Mouse (Mus musculus) forelimb bud, embryonic 11.5 days (tissue): Measurements from ENCODE around the gene Hoxa5.

Experiments
- DNase-seq: peaks from one replicate; pipeline ENCODE4 v3.0.0-alpha.2; 2012; ENCODE audit warnings: low read depth, low spot score

The Hoxa5 gene

DNA sequence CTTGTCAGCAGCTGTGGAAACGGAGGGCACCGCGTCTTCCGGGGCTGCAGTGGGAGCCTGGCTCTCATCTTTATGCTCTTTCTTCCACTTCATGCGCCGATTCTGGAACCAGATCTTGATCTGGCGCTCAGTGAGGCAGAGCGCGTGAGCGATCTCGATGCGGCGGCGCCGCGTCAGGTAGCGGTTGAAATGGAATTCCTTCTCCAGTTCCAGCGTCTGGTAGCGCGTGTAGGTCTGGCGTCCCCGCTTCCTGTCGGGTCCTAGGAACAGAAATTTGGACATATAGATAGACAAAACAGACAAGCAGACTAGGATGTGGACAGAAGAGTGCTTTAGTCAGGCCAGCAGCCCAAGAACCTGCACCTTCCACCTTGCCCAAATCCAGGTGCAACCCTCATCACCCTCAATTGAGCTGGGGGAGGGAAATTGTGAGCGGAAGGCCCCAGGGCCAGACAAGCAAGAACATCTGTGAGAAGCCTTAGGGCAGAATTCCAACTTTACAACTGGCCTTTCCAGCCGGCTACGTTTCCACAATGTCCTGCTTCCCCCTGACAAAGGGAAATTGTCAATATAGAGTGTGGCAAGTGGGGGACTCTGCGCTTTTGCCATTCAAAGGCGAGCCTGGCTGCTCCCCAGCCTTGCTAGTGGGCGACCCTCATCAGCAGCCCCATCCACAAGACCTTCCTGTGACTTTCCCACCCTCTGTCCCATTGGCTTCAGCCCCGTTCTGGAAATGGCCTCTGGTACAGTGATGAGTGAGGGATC lies 11.6 kb upstream of the Hoxa5 start:
- peak; percentile 66 for DNase-seq

DNA sequence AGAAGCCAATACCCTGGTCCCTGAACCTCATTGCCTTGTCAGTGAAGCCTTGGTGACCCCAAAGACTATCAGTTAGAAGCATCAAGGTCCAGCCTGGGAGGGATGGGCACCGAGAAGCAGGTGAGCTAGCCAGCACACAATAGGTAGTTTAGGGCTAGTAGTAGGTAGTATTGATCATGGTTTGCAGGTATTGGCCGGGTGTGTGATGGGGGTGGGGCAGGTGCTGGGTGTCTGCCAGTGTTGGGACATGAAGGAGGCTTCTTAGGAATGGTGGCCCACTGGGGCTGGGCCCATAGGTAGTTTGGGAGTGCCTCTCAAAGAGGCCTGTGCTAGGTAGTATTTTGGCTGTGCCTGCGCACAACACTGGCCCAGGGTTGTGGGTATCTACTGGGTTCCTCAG lies 10.7 kb upstream of the Hoxa5 start:
- no peak for DNase-seq

DNA sequence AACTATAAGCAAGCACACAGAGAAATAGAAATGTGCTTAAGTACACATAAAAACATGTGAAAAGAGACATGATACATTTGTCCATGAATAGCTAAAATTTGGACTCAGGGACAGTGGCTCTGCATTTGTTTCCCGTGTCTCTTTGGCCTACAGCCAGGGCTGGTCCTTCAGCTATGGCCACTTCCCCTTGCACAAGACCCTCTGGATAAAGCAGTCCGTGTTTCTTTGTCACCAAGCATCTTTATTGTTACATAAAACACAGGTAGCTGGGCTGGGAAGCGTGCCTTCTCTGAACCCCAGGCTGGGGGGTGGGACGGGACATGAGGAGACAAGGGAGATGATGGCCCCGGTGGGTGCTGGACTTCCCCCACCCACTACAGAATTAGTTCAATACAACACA lies 9.9 kb upstream of the Hoxa5 start:
- no peak for DNase-seq

- peak; percentile 90 for DNase-seq
These were observed 9.0 kb upstream of the Hoxa5 start, which contains the start of the genes Hoxa3 and Gm28308 for GRCm38 (mm10) chr6:52213119-52213986. TSS of gene Hoxa3 (minus strand) at chr6:52213336. TSS of gene Gm28308 (minus strand) at chr6:52213339.

DNA sequence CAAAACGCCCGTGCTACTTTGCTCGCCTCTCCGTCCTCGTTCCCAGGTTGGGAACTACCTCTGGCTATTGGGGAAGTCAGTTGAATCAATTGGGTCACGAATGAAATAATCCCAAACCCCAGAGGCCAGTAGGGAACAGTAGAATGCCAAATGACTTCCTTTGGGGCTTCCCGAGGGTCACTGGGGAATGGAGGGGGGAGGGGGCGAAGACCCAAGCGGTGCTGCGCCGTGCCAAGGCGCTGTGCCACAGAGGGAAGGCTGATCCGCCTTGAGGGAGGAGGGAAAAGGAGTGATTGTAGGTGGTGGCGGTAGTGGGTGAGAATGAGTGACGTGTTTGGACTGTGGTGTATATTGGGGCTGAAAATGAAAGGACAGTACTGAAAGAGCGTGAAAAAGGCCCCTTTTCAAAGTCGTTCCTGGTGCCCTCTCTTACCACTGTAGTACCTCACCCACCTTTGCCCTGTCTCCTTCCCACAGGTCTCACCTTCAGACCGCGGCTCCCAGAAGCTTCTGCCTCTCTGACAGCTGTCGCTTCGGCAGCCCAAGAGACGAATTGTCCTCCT lies 8.2 kb upstream of the Hoxa5 start:
- DNase-seq: peak; percentile 26

DNA sequence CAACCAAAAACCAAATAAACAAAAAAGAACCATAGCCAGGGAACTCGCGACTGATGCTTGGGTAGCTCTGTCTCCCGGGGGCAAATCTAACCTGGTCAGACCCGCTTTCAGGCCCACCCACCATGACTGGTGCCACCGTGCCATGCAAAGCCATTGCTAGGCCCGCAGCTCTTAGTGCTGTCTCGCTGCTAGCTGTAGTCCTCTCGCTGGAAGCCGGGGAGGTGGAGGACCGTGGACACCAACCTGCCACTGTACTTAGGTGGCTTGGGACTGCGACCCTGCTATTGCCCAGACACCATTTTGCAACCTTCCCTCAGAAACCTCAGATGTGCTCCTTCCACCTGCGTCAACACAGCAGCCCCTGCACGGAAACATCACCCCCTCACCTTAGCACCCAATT lies 7.6 kb upstream of the Hoxa5 start:
- peak; percentile 13 for DNase-seq

- DNase-seq: no peak
These were observed 7.0 kb upstream of the Hoxa5 start for GRCm38 (mm10) chr6:52211170-52211935.

DNA sequence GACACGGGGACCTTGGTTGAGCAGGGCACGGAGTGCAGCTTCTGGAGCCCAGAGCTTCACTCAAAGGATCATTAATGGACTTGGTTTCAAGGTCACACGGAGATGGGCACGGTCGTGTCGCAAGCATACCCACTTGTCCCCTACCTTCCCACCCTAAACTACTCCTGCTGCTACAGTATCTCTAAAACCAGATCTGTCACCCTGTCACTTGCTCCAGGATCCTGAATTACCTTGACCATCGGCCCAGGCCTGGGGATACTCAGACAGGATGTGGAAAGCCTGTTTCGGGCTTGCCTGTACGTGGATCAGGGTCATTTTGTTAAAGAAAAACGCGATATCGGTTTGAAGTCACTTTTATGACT lies 5.3 kb upstream of the Hoxa5 start:
- DNase-seq: no peak

DNA sequence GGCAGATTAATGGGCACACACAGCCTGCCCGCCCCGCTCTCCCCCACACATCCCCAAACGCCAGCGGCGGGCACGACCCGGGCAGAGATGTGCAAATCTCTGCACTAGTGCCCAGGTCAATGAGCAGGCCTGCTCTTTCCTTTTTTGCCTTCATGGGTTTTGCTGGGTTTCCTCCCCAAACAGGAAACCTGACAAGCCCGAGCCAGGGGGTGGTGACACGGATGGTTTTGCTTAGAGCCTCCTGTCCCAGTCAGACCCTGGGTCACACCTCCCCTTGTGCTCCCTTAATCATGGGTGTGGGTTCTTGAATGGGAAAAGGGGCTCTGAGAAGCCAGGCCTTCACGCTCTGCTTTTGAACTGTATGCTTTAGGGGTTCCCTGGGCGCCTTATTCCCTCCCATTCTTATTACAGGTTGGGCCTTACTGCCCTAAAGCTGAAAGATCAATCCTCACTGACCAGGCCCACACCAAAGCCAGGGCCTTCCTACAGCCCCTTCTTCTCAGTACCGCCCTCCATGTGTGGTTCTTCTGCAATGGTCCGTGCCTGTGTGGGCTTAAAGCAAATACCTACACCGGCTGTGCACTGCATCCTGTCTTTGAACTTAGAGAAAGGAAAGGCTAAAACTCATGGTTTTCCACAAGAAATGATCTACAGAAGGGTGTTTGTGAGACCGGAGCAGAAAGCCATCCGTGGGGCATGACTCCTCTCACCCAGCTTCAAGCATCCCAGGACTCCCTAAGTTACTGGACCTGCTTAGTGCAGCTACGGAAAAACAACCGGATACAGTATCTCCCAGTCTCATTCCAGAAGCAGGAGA lies 4.7 kb upstream of the Hoxa5 start:
- DNase-seq: no peak

DNA sequence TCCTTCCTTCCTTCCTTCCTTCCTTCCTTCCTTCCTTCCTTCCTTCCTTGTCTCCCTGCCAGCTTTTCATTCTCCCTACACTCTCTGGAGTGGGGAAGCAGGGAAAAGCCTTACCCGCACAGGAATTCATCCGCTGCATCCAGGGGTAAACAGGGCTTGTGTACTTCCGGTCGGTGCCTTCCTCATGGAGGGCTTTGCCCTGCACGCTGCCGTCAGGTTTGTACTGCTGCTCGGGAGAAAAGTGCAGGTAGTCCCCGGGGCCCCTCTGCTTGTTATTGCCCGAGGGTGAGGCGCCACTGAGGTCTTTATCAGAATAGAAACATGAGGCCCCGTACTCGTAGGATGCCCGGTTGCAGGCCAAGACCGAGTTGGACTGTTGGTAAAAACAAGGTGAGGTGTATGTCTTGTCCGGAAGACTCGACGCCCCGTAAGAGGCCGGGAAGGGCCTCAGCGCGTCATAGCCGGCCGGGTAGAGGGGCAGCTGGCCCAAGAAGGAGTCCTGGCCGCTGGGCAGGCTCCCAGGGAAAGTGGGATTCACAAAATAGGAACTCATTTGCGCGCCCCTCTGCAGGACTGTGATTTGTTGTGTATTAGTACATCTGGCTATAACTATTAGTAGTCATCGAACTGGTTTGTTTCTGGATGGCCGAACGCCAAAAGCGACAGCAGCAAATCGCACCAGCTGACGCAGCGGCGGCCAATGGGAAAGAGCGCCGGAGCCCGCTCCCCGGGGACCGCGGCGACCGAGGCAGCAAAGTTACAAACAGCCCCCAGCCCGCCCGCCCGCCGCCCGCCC lies 3.9 kb upstream of the Hoxa5 start, which contains the start of gene Hoxa6:
Gene Hoxa6, minus strand, starts transcription at position 651 of the 796 bp plus-strand sequence.
- no peak for DNase-seq

GRCm38 (mm10) chr6:52207684-52207976 lies 3.2 kb upstream of the Hoxa5 start:
- no peak for DNase-seq

DNA sequence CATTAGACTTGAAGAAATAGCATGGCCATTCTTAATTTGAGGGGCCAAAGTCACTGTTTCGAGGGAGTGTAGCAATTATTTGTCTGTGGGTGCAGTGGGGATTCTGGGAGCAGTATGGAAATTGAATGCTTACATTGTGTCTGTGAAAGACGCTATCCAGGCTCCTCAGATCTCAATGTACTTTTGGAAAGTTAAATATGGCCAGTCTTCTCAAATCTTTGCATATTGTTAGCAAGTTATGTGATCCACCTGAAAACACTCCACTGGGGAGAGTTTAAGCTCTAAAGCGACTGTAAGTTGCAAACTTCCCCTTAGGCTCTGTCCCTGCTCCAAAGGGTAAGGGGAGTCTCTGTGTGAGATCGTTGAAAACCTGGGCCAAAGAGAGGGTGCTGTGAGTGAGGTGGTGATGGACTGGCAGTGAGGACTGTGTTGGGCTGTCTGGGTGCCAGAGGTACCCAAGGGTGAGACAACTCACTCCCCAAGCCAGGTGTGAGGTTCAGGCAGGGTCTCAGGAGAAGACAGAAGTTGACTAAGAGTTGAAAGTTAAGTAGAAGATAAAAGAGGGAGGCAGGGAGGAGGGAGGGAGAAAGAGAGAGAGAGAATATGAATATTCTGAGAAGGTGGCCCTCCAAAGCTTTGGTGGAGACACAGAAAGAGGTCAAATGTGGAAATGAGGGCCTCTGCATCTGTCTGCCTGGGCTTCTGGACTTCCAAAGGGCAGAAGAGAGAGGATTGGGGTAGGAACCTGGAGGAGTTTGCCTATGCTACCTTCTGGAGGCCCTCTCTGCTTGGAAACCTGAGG lies 2.7 kb upstream of the Hoxa5 start:
- no peak for DNase-seq

DNA sequence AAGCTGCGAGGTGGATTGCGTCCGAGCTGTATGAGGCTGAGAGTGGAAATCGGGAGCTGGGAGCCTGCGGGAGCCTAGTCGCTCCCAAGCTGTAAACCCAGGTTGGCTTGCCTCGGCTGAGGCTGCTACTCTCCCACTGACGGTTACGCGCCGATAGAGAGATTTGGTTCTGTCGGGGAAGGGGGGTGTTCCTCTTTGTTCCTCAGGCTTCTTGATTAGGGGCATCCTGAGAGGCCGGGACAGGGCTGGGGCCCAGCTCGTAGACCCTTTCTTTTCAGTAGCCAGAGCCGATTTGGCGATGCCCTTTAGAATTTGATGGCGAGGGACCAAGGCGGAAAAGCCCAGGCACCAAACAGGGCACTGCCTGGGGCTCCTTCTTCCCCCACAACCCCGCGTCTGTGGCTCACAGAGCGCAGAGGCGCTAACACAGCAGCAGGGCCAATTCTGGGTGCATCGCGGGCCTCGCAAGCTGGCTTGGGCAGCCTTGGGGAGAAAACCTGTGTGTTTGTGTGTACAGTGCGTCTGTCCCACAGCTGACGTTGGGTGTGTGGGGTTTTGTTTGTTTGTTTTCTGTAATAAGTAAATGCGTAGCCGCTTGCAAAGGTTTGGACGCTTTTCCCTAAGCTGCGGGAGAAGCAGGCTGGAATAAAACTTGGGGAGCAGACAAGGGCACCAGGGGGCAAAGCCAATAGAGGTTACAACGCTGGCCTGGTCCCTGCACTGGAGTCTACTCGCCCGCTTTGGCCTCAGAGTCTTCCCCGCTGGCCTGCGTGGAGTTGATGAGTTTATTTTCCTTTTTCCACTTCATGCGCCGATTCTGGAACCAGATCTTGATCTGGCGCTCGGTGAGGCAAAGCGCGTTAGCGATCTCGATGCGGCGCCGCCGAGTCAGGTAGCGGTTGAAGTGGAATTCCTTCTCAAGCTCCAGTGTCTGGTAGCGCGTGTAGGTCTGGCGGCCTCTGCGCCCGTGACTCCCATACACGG lies 1.5 kb upstream of the Hoxa5 start:
- no peak for DNase-seq

DNA sequence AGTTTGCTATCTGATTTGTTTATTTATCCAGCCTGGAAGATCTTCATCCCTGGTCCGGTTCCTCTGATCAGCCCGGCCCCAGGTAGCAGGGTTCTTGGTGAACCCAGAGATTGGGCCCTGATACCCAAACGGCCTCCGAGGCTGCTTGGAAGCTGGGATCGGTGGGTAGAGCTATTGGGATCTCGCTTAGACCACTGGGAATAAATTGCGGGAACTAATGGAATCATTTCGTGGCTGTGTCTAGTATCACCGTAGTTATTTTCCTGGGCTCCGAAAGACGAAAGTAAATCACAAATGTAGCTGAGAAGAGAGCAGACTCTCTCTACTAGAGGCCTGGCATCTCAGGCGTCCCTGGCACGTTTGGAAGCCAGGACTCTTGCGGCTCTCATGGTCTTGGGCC lies 834 bp upstream of the Hoxa5 start:
- no peak for DNase-seq

DNA sequence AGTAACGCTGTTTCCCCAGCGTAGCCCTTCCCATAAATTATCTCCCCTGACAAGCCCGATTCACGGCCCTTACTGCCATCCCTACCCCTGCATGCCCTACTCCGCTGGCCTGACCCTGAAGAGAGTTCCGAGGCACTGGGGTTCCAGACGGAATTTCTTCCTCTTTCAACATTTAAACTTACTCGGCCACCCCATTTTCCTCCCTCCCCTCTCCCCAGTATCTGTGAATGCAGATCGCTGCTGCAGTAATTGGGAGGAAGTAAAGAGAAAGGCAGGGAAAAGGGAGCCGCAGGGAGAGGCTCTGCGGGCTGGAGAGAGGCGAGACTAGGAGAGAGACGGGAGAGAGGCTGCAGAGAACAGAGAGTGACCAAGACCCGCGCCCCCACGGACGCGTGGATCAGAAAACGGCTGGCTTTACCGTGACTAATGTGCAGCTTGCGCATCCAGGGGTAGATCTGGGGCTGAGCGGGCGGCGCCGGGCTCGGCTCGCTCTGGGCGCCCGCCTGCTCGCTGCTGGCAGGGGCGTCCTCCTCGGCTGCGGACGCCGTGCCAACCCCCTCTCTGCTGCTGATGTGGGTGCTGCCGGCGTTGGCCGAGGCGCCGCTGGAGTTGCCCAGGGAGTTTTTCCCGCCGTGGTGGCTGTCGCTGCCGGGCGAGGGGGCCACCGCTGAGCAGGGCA lies 877 bp downstream of the Hoxa5 start:
- no peak for DNase-seq

- no peak for DNase-seq
These were observed 1.3 kb downstream of the Hoxa5 start for GRCm38 (mm10) chr6:52203121-52203370.

- DNase-seq: no peak
These were observed 1.8 kb downstream of the Hoxa5 start for GRCm38 (mm10) chr6:52202362-52203120.
